Mouse (Mus musculus): ENCODE measurements around the gene AI467606.

AI467606 gene

DNA sequence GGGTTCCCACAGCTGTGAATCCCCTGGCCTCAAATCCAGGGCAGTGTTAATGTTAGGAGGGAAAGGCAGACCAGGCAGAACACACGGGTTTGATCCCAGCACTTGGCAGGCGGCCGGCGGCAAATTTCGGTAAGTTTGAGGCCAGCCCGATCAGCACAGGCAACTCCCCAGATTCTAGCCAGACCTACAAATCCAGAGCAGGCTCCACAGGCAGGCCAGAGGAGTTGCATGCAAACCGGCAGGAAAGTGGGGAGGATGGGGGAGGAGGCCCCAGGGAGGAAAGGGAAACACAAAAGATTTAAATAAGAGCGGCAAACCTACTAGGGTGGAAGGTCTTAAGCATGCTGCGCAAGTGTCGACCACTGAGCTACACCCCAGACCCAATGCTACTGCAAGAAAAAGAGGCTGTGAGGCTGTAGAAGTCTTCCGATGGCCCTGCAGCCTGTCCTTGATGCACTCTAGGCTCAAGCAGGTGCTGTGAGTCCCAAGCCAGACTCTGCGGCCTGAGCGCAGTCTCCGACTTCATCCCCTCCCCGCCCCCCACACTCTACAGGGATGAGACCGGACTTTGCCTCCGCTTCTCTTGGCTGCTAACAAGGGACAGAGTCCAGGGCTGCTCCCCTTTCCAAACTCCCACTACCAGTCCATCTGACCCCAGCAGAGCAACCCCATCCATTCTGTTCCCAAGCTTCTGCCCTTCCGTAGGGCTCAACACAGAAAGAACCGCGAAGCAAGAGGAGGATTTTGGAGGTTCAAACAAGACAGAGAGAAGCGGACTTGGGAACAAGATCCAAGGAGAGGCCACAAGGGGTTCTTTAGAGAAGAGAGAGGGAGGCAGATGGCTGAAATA lies 30.1 kb downstream of the AI467606 start:
- no peak for DNase-seq (ENCODE audit: low spot score in 2 of 2)

DNA sequence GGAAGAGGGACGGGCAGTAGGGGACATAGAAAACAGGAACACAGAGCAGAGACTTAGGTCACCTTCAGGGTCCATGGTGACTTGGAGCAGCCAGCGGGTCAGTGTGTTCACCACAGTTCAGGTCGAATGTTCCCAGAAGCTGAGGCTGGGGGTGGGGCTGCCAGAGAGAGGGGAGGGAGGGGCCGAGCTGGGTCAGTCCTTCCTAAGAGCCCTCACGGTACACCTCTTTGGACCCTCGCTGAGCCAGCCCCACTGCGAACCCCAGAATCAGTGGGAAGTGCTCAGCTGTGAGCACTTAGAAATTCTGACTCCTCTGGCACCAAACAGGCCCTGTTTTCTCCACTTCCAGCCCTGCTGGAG lies 30.7 kb downstream of the AI467606 start, which contains the start of gene Qprt:
Gene Qprt, minus strand, starts transcription at position 316 of the 360 bp plus-strand sequence.
- no peak for DNase-seq (ENCODE audit: low spot score in 2 of 2)

DNA sequence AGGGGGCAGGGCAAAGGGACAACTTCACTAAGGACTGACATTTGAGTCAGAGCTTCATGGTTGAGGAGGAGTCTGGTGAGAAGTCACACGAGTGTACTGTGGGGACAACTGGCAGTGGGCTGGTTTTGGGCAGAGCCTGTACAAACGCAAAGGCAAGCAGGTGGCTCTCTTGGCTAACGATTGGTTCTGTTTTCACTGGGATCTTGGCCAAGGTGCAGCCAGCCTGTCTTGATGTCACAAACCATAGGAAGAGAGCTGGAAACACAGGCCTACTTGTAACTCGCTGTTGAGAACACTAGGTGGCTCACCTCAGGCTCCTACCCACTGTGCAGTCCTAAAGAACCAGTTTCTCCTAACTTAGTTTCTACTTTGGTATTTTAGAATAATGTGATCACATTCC lies 38.5 kb downstream of the AI467606 start:
- peak; percentile 53 to 67 for DNase-seq (ENCODE audit: low spot score in 2 of 2)

DNA sequence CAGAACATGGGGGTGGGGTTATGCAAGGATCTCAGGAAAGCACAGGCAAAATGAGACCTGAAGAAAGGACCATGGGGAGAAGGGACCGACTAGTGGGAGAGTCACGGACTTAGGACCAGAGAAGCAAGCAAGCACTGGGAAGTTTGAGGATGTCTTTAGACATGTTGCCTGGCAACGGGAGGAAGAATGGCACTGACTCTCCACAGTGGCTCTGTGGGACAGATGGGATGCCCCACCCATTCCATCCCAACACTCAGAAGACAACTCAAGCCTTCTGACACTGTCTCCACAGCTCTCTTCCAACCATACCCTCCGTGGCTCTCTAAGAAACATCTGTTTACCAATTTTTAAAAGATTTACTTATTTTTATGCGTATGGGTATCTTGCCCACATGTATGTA lies 42.0 kb downstream of the AI467606 start:
- no peak for DNase-seq (ENCODE audit: low spot score in 2 of 2)

DNA sequence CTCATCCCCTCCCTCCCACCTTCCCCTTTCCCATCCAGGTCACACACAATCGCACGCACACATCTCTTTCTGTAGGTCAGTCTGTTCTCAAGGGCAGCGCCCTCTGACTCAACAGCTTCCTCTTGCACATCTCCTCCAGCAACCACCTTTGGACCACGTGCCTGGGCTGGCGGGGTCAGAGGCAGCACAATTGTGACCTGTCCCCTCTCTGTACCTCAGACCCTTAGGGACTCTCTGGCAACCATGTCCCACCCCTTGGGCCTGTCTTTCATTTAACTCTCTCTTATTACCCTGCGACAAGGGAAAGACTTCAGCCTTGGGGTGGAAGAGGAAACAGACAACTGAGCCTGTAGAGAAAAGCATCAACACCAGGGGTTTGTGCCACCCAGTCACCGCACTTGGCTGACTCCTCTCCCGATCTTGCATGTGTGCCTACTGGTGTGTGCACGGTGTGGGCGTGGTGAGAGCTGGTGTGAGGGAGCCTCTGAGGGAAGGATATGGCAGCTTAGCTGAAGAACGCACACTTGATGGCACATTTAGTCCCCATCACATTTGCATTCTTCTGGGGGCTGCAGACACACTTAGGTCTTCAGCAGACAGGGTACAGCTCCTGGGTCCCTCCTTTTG lies 43.8 kb downstream of the AI467606 start:
- DNase-seq (ENCODE audit: low spot score in 2 of 2), result no peak

DNA sequence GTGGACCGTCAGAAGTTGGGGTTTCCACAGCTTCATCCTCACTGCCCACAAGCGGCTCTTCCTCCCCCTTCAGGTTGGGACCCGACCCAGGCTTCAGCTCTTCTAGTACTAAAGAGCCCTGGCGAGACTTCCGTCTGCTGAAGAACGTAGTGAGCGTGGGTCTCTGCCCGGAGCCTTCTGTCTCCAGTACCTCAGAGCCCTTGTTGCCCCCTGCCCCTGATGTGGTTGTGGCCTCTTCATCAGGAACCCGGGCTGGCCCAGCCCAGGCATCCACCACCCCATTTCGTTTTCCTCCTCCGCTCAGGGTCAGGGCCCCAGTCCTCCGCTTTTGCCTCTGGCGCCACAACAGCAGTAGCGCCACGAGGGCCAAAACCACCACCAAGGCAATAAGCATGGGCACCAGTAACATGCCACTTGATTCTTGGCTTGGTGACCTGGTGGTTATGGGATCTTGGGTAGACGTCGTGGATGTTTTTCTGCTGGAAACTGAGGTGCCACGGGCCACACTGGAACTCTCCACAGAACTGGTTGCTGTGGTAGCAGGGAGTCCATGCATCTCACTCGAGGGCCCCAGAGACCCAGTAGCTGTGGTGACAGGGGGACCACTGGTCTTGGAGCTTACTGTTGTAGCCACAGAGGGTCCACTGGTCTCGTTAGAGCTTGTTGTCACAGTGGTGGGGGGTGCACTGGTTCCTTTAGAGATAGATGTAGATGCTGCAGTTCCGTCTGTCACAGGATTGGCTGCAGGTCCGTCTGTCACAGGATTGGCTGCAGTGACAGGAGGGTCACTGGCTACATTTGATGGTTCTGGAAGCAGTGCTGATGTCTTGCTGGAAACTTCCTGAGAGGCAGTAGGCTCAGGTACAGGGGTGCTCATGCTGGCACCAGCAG lies 45.3 kb downstream of the AI467606 start:
- DNase-seq (ENCODE audit: low spot score in 2 of 2), result no peak

DNA sequence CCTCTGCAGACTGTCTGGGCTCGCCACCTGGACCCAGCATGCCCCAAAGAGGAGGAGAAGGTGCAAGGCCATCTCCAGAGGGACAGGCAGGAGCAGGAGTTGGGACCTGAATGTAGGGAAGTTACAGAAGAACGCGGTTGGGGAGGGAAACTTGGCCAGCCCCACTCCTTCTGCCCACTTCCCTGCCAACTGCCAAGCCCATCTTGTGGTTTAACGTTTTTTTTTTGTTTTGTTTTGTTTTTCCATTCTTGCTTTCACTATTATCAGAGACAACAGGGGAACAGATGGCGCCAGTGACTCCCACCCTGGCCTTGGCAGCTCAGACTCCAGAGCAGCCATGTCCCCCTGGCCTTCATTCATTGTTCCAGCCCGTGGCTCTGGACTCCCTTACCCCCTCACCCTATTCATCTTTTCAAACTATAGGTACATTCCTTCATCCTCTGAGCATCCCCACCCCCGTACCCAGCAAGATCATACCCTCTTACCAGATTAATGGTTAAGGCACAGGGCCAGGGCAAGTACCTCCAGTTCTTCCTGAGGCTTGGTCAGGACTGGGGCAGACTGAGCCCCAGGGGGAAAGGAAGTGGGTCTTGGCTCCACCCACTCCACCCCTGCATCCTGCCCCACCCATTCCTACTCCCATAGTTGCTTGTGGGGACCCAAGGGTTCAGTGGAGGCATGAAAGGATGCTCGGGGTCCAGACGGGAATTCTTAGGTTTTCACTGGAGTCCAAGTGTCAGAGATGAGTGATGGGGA lies 46.3 kb downstream of the AI467606 start, which contains the start of gene Spn:
Gene Spn, minus strand, starts transcription at position 562 of the 756 bp plus-strand sequence.
- DNase-seq (ENCODE audit: low spot score in 2 of 2), result no peak

DNA sequence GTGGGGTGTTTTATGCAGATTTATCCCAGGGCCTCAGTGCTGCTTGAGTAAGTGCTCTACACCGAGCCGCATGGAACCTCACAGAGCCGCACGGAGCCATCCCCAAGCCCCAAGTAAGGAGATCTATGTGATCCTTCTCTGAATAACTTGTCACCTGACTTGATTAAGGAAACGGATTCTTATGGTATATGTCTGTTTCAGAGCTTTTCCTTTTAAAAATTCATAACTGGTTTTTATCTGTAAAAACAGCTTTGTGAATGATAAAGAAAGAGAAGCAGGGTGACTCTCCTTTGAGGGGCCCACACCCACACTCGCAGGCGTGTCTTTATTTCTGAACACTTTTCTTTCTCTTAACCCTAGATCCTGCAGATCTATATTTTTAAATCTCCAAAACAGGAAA lies 47.9 kb downstream of the AI467606 start:
- DNase-seq (ENCODE audit: low spot score in 2 of 2), result no peak

DNA sequence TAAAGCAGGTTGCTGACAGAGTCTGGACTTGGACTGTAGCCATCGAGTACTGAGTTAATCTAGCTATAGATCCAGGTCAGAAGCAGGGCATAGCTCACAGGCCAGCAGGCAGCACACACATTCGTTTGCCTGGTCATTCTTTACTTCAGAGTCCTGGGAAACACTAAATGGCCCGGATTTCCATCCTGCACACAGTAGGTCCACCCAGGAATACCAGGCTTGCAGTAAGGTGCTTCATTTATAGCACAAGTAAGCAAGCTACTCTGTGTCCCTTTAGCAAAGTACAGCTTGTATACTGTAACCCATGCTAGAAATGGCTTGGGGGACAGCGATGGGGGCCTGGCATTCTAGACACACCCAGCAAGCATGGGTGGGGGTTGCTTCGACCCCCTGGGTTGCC lies 48.4 kb downstream of the AI467606 start:
- no peak for DNase-seq (ENCODE audit: low spot score in 2 of 2)

DNA sequence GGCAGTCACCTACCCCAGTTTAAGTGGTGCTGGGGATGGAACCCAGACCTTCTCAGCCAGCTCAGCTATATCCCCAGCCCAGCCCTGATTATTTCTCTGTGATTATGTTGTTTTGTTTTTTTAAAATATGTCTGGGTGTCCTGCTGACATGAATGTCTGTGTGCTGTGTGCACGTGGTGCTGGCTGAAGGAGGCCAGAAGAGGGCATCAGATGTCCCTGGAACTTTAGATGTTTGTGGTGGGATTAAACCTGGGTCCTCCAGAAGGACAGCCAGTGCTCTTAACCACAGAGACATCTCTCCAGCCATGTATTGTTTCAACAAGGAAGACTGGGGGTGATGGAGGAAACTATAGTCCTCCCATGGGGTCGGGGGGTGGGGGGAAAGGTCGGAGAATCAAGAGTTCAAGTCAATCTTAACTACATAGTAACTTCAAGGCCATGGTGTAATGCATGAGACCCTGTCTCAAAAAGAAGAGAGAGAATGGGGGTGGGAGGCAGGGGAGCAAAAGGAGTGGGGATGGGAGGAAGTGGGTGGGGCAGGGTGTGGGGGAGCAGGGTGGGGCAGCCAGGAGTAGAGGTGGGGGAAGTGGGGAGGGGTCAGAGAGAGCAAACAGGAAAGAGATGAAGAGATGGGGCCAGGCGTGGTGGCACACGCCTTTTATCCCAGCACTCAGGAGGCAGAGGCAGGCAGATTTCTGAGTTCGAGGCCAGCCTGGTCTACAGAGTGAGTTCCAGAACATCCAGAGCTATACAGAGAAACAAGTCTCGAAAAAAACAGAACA lies 49.7 kb downstream of the AI467606 start:
- DNase-seq (ENCODE audit: low spot score in 2 of 2), result no peak

DNA sequence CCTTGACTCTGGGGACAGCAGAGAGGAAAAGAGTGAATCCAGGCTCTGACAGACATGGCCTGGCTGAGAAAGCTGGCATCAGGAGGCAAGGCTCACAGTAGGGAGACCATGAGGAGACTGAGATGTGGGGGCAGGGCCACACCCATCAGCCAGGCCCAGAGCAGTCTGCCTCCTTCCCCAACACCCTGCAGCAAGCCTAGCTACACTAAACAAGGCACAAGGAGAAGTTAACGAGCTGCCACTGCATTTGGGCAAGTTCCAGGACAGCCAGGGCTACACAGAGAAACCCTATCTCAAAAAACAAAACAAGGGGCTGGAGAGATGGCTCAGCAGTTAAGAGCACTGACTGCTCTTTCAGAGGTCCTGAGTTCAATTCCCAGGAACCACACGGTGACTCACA lies 51.1 kb downstream of the AI467606 start:
- no peak for DNase-seq (ENCODE audit: low spot score in 2 of 2)

DNA sequence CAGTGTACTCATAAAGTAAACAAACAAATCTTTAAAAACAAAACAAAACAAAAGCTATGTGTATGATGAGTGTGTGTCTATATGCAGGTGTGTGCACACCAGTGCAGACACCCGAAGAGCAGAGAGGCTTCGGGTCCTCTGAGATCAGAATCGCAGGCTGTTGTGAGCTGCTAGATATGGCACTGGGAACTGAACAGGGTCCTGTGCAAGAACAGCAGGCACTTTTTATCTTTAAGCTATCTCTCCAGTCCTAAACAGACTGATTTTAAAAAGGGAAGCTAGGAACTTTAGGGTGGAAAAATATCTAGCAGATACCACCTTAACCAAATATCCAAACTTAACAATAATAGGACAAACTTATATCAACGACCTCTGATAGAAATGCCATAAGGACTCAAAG lies 51.5 kb downstream of the AI467606 start:
- DNase-seq (ENCODE audit: low spot score in 2 of 2), result no peak

Measured in frontal cortex, postnatal 36 days (tissue).